Mouse (Mus musculus): ENCODE measurements around the gene Uprt. TPM values are rescaled to one million over a fixed set of nuclear protein-coding genes. Genes with fewer than 3 reads are reported as not detected.

Uprt gene
- polyA plus RNA-seq, 1 experiment from 2014 or later = 1.8 TPM

- Histone ChIP-seq H3K27ac (replicated peaks) (no peak overlapping the region), H3K4me2 (replicated peaks) (no peak overlapping the region), H3K9me3 (replicated peaks) (no peaks in the 10 kb centered on the region), H3K4me1 (no peaks in the 10 kb centered on the region), H3K9ac (no peak overlapping the region), H3K4me3 (replicated peaks) (no peak overlapping the region), H3K27me3 (peaks cover 5% of the 10 kb centered on the region), H3K36me3 (no peaks in the 10 kb centered on the region)
- 91% methylated on average over 5 of the region's 5 CpGs for WGBS
- ATAC-seq (ENCODE audit: insufficient number of reproducible peaks, low FRiP score, low TSS enrichment, low read depth) = no peak
Observed at GRCm38 (mm10) chrX:104501765-104502164, 19.1 kb downstream of the Uprt start.

GRCm38 (mm10) chrX:104542635-104543034 is 60.0 kb downstream of the Uprt start:
- ATAC-seq (ENCODE audit: insufficient number of reproducible peaks, low FRiP score, low TSS enrichment, low read depth) = no peak
- H3K27me3 ChIP-seq = peaks cover 2% of the 10 kb centered on the region
- H3K9ac ChIP-seq = no peak overlapping the region
- H3K27ac ChIP-seq (replicated peaks) = no peak overlapping the region
- H3K9me3 ChIP-seq (replicated peaks) = no peaks in the 10 kb centered on the region
- H3K4me2 ChIP-seq (replicated peaks) = no peak overlapping the region
- no peaks in the 10 kb centered on the region for H3K36me3 ChIP-seq
- WGBS = 92% methylated on average over 4 of the region's 4 CpGs
- no peak overlapping the region for H3K4me3 ChIP-seq (replicated peaks)
- no peaks in the 10 kb centered on the region for H3K4me1 ChIP-seq

DNA sequence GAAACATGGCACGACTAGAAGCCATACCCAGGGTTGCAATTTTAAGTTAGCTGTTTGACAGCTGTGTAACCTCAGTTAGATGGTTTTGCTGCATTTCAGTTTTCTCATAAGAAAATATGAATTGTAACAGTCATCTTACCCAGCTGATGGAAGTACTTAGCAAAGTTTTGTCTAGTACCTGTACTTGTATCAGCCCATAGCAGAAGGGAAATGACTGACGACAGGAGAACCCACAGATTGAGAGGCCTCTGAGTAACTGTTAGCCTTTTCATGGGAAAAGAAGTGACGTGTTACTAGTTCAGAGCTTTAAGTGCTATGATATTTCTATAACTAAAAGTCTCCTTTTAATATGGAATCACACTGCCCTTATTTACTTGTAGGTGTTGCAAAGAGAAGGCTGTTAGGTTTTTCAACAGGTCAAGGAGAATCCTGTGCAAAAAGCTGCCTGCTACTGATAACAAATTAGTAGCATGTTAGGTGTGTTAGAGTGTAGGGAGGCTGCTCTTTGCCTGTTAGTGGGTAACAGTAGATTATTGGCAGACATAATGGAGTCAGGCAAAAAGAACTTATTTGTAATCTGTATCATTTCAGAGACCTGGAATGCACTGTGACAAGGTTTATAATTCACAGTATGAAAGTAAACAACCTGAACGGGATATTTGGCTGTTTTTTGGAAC is 61.4 kb downstream of the Uprt start:
- Histone ChIP-seq H3K4me3 (replicated peaks) (no peak overlapping the region), H3K27ac (replicated peaks) (no peak overlapping the region), H3K36me3 (no peaks in the 10 kb centered on the region), H3K9ac (no peak overlapping the region), H3K27me3 (peaks cover under 1% of the 10 kb centered on the region), H3K9me3 (replicated peaks) (no peaks in the 10 kb centered on the region), H3K4me1 (no peaks in the 10 kb centered on the region), H3K4me2 (replicated peaks) (no peak overlapping the region)
- 76% methylated on average over 4 of the region's 4 CpGs for WGBS
- no peak for ATAC-seq (ENCODE audit: insufficient number of reproducible peaks, low FRiP score, low TSS enrichment, low read depth)

DNA sequence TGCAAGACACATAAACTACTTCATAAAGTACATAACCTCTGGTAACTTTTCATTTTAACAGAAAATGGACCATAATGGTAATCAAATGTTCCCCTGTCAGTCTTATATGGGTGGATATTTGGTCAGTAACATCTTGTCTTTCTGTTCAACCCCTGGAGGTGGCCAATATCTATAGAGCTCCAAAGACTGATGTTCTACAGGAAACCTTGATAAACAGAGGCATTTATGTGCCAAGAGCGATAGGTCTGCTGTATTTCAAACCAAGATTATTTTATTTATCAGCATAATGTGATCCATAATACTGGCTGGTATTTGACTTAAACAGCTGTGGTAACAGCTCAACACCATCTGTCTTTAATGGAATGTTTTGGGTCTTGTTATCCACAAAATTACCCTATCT is 62.7 kb downstream of the Uprt start:
- no peak overlapping the region for H3K4me2 ChIP-seq (replicated peaks)
- WGBS = 92% methylated on average over 1 of the region's 1 CpGs
- H3K9ac ChIP-seq = no peak overlapping the region
- ATAC-seq (ENCODE audit: insufficient number of reproducible peaks, low FRiP score, low TSS enrichment, low read depth) = no peak
- no peaks in the 10 kb centered on the region for H3K9me3 ChIP-seq (replicated peaks)
- no peak overlapping the region for H3K27ac ChIP-seq (replicated peaks)
- no peaks in the 10 kb centered on the region for H3K36me3 ChIP-seq
- no peaks in the 10 kb centered on the region; the same call in 1 of the 2 replicates for H3K27me3 ChIP-seq
- no peaks in the 10 kb centered on the region for H3K4me1 ChIP-seq
- no peak overlapping the region for H3K4me3 ChIP-seq (replicated peaks)

Other genes starting within 250 kb of the Uprt start
- gene Abcb7, start 69.0 kb upstream of the Uprt start, polyA plus RNA-seq (2015; fragmentation: Nextera tagmentation; extraction: Ambion mirVana) = 5.1 and 5.8 TPM in 2 replicates
- 9.7 and 10.5 TPM in 2 replicates for gene Zdhhc15, start 188.2 kb downstream of the Uprt start, polyA plus RNA-seq (2015; fragmentation: Nextera tagmentation; extraction: Ambion mirVana)

Measured in embryonic facial prominence, embryonic 15.5 days (tissue).